Mouse (Mus musculus) intestine, postnatal 0 days (tissue): Measurements from ENCODE around the gene Dclk1. TPM values are rescaled to one million over a fixed set of nuclear protein-coding genes. Genes with fewer than 3 reads are reported as not detected.

Source experiments
- ATAC-seq: fragments of 200-750 bp; cut with Nextera tagmentation; 2 replicates; pipeline ENCODE4 v1.8.0; 2017; ENCODE audit warnings: mild to moderate bottlenecking, moderate TSS enrichment, moderate library complexity
- H3K27ac ChIP-seq: fragments of 300-500 bp; sonication (generic); 2 replicates; pipeline ENCODE4 v1.5.1; 2014; ENCODE audit warnings: mild to moderate bottlenecking, low read depth, low read length, moderate library complexity
- H3K27me3 ChIP-seq: fragments of 300-500 bp; sonication (generic); replicated peaks from 2 replicates; pipeline ENCODE4 v1.6.1; 2014; ENCODE audit warnings: low read length, mixed read lengths; ENCODE audit not compliant: control insufficient read depth, insufficient read depth
- H3K36me3 ChIP-seq: fragments of 300-500 bp; sonication (generic); 2 replicates; pipeline ENCODE4 v1.6.1; 2014; ENCODE audit warnings: mild to moderate bottlenecking, moderate library complexity; ENCODE audit not compliant: control insufficient read depth, insufficient read depth
- H3K4me1 ChIP-seq: fragments of 300-500 bp; sonication (generic); replicated peaks from 2 replicates; pipeline ENCODE4 v1.6.1; 2014; ENCODE audit warnings: antibody characterized with exemption, low read length, mixed read lengths; ENCODE audit not compliant: control insufficient read depth, insufficient read depth
- H3K4me2 ChIP-seq: fragments of 300-500 bp; sonication (generic); replicated peaks from 2 replicates; pipeline ENCODE4 v1.6.1; 2014; ENCODE audit warnings: low read depth, mild to moderate bottlenecking, moderate library complexity
- H3K4me3 ChIP-seq: fragments of 300-500 bp; sonication (generic); 2 replicates; pipeline ENCODE4 v1.5.1; 2014; ENCODE audit warnings: low read depth, low read length
- H3K9ac ChIP-seq: fragments of 300-500 bp; sonication (generic); 2 replicates; pipeline ENCODE4 v1.6.1; 2014; ENCODE audit warnings: mild to moderate bottlenecking, low read depth, low read length
- H3K9me3 ChIP-seq: fragments of 300-500 bp; sonication (generic); 2 replicates; pipeline ENCODE4 v1.6.1; 2016; ENCODE audit warnings: mixed run types; ENCODE audit not compliant: control insufficient read depth
- CTCF ChIP-seq: sonication (generic); IDR thresholded peaks from 2 replicates; pipeline ENCODE4 v1.5.1; 2016; ENCODE audit warnings: low read depth, mild to moderate bottlenecking, control low read depth, antibody characterized with exemption, moderate library complexity
- WGBS: fragments of 180-500 bp; shearing (Covaris S2); extraction: QIAGEN DNeasy Blood & Tissue Kit; methylation state at CpG from one replicate; pipeline ENCODE4 v1.1.7; 2014; 5-methylcytosine and 5-hydroxymethylcytosine counted together
- polyA plus RNA-seq: library from polyadenylated mRNA; unstranded; fragments of >200 nt; fragmentation: Nextera tagmentation; extraction: Ambion mirVana; gene quantifications from 2 replicates; pipeline ENCODE4 v1.2.1, GENCODE M21; 2015

Dclk1 gene
- polyA plus RNA-seq, 1 experiment from 2014 or later: 5.0 TPM

GRCm38 (mm10) chr3:55411547-55411946, 169.4 kb downstream of the Dclk1 start:
- H3K4me1 ChIP-seq: no peaks in the 10 kb centered on the region
- no peaks in the 10 kb centered on the region for H3K36me3 ChIP-seq
- no peak overlapping the region for H3K9ac ChIP-seq
- H3K27me3 ChIP-seq: no peaks in the 10 kb centered on the region
- no peak overlapping the region for H3K27ac ChIP-seq
- peak; percentile 34; the same call in 1 of the 2 replicates for TF ChIP-seq CTCF
- peaks cover 8% of the 10 kb centered on the region; the same call in 1 of the 2 replicates for H3K9me3 ChIP-seq
- H3K4me2 ChIP-seq: no peak overlapping the region
- H3K4me3 ChIP-seq: no peak overlapping the region
- no peak for ATAC-seq

DNA sequence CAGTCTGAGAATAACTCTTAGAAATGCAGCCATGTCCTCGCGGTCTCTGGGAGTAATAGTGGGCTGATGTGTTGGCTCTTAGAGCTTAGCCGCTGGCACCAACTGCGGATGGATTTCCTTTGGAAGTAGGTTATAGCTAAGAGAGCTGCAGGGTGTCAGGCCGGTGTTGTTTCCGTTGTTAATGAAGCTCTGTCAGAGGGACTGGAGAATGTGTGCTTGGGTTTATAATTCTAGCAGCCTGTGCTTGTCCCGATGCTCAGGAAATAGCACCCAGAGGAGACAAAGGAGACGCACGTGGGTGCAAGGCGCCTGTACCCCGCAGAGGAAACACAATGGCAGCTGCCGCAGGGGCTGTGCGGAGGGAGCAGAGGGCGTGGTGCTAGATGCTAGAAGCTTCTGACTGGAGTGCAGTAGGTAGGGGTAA, 173.4 kb downstream of the Dclk1 start:
- ATAC-seq: no peak
- Histone ChIP-seq H3K4me2 (no peak overlapping the region; the same call in 1 of the 2 replicates), H3K9ac (no peak overlapping the region), H3K9me3 (peaks cover 8% of the 10 kb centered on the region; the same call in 1 of the 2 replicates), H3K4me3 (no peak overlapping the region), H3K36me3 (no peaks in the 10 kb centered on the region), H3K27me3 (no peaks in the 10 kb centered on the region), H3K4me1 (no peaks in the 10 kb centered on the region), H3K27ac (no peak overlapping the region)
- TF ChIP-seq CTCF: no peak
- WGBS: 33% methylated on average over 14 of the region's 14 CpGs

GRCm38 (mm10) chr3:55418845-55419244, 176.7 kb downstream of the Dclk1 start:
- Histone ChIP-seq H3K36me3 (no peaks in the 10 kb centered on the region), H3K4me3 (no peak overlapping the region), H3K4me2 (no peak overlapping the region), H3K27ac (no peak overlapping the region), H3K4me1 (no peaks in the 10 kb centered on the region), H3K27me3 (no peaks in the 10 kb centered on the region), H3K9me3 (no peaks in the 10 kb centered on the region), H3K9ac (no peak overlapping the region)
- no peak for TF ChIP-seq CTCF
- no peak for ATAC-seq
- WGBS: 76% methylated on average over 6 of the region's 6 CpGs

DNA sequence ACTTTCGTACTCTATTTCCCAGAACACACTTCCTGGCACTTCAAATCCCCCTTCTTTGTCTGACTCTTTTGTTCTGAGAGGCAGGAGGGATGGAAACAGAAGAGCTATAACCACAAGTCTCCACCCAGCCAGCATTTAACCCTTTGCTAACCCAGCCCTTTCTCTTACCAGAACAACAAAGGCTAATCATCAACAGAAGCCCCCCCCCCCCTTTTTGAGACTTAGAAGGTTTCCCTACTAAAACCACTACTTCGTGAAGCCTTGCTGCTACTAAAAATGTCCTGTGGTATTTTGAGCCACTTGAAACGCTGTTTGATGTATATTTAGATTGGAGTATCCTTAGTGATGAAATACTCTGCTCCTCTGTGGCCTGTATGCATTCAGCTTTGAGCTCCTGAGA, 177.2 kb downstream of the Dclk1 start:
- no peak overlapping the region for H3K4me3 ChIP-seq
- no peak for ATAC-seq
- H3K9me3 ChIP-seq: no peaks in the 10 kb centered on the region
- no peaks in the 10 kb centered on the region for H3K4me1 ChIP-seq
- H3K36me3 ChIP-seq: no peaks in the 10 kb centered on the region
- no peak overlapping the region for H3K4me2 ChIP-seq
- no peak for TF ChIP-seq CTCF
- 41% methylated on average over 3 of the region's 3 CpGs for WGBS
- no peak overlapping the region for H3K9ac ChIP-seq
- H3K27ac ChIP-seq: no peak overlapping the region
- H3K27me3 ChIP-seq: no peaks in the 10 kb centered on the region

DNA sequence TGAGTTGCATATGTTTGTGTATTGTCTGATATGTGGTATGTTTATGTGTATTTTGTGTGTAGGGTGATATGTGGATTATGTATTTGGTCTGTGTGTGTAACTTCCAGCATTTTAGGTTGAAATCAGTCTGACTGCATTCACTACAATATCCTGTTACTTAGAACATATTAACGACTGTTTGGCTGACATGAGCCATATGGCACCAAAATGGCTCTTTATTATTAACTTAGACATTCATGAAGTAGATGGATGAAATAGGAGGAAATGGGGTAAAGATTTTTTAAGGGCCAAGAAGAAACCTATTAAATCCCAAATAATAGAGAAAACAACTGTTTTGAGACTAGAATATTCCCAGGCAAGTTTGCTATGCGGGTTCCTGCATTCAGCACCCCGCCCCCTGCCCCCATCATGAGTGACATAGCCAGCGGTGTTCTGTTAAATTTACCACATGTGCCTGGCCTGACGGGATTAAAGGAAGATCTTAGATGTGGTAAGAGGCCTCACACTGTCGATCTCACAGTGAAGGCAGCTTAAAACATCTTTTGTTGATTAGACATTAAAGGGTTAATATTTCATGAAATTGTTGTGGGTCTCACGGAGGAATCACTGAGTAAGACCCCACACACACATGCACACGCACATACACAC, 178.4 kb downstream of the Dclk1 start:
- Histone ChIP-seq H3K36me3 (no peaks in the 10 kb centered on the region), H3K4me2 (no peak overlapping the region), H3K4me3 (no peak overlapping the region), H3K27me3 (no peaks in the 10 kb centered on the region), H3K27ac (no peak overlapping the region), H3K9me3 (no peaks in the 10 kb centered on the region), H3K4me1 (no peaks in the 10 kb centered on the region), H3K9ac (no peak overlapping the region)
- ATAC-seq: no peak
- 65% methylated on average over 8 of the region's 8 CpGs for WGBS
- TF ChIP-seq CTCF: no peak

DNA sequence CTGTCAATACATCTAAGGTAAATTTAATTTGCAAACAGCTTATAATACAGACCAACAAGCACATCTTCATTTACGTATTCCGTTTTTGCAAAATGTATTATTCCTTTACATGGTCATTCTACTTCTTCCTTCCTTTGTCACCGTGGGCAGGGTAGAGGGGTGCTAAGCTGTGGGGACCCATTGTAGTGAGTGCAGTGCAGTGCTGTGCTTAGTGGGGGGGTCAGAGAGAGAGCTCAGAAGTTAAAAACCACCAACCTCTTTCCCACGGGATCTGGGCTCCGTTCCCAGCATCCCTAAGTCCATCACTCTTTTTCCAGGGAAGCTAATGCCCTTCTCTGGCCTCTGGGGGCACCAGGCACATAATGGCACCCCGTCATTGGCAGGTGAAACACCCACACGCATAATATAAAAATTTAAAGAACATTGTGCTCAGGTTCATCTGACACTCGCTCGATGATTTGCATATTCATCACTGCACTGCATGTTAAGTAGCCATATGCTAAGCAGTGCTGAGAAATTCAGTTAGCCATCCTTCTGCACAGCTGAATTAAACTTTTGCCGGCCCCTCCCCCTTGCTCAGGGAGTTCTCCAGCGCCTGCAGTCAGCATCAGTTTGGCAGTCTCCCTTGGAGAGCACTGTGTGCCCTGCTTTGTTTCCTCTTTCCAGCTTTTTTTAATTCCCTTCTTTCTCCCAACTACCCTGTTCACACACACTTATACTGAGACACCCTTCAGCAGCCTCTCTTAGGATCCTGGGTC, 181.7 kb downstream of the Dclk1 start:
- H3K9me3 ChIP-seq: no peaks in the 10 kb centered on the region
- no peak overlapping the region for H3K4me3 ChIP-seq
- H3K9ac ChIP-seq: no peak overlapping the region
- no peak for TF ChIP-seq CTCF
- no peak for ATAC-seq
- H3K27me3 ChIP-seq: no peaks in the 10 kb centered on the region
- H3K4me1 ChIP-seq: no peaks in the 10 kb centered on the region
- no peak overlapping the region for H3K4me2 ChIP-seq
- no peaks in the 10 kb centered on the region for H3K36me3 ChIP-seq
- H3K27ac ChIP-seq: no peak overlapping the region
- WGBS: 30% methylated on average over 11 of the region's 11 CpGs
